Comparison of ENCODE assay signal across 22 mouse cellular contexts in genomic region chr9:50924454-50924853, GRCm38 (mm10).
A peak's percentile ranks its signal among the peaks of the same experiment; 100 is the strongest.
DNase-seq lines count a peak whose midpoint lies in the region; ATAC-seq and TF ChIP-seq lines count a peak whose summit lies in the region.
"Had no signal": no experiment of that assay in that cellular context is flagged by ENCODE, and none has a peak within 500 bp of the region (broad histone marks: within the 10 kb centered on the region; RNA-seq: fewer than 3 reads in every experiment).

No protein-coding gene starts in this region.

- H3K27ac ChIP-seq in liver, embryonic 11.5 days (ENCODE audit: low read depth, low read length), result peak overlapping the region; percentile 59
- H3K27ac ChIP-seq: embryonic facial prominence, embryonic 12.5 days; heart, embryonic 15.5 days; macrophage; midbrain, embryonic 12.5 days; neural tube, embryonic 12.5 days had no signal

- peak overlapping the region; percentile 22; the same call in 1 of the 2 replicates for H3K4me2 ChIP-seq in liver, embryonic 11.5 days
- H3K4me2 ChIP-seq: embryonic facial prominence, embryonic 12.5 days; heart, embryonic 15.5 days; midbrain, embryonic 12.5 days; neural tube, embryonic 12.5 days had no signal

- peaks cover 38% of the 10 kb centered on the region for H3K4me1 ChIP-seq in G1E (ENCODE audit: insufficient read depth, low read depth, low read length)
- peaks cover 19% of the 10 kb centered on the region for H3K4me1 ChIP-seq in liver, embryonic 11.5 days (replicated peaks; ENCODE audit: control insufficient read depth, insufficient read depth, low read length)
- H3K4me1 ChIP-seq: midbrain, embryonic 12.5 days; neural tube, embryonic 12.5 days had no signal

- no peaks in the 10 kb centered on the region for H3K27me3 ChIP-seq in G1E (ENCODE audit: insufficient read depth, low read length)
- H3K27me3 ChIP-seq in liver, embryonic 11.5 days (replicated peaks; ENCODE audit: control insufficient read depth, insufficient read depth, low read length), result no peaks in the 10 kb centered on the region
- H3K27me3 ChIP-seq: embryonic facial prominence, embryonic 12.5 days; heart, embryonic 15.5 days; midbrain, embryonic 12.5 days; neural tube, embryonic 12.5 days had no signal

- H3K4me3 ChIP-seq in G1E (ENCODE audit: low read depth, low read length), result peak overlapping the region; percentile 16; the same call in 1 of the 2 replicates
- H3K4me3 ChIP-seq in liver, embryonic 11.5 days (ENCODE audit: low read depth, low read length), result no peak overlapping the region
- H3K4me3 ChIP-seq: embryonic facial prominence, embryonic 12.5 days; heart, embryonic 15.5 days; midbrain, embryonic 12.5 days; neural tube, embryonic 12.5 days had no signal

- H3K36me3 ChIP-seq in G1E (replicated peaks), result peaks cover 34% of the 10 kb centered on the region
- H3K36me3 ChIP-seq in liver, embryonic 11.5 days (ENCODE audit: control insufficient read depth, insufficient read depth, low read length), result 0 out of 2 replicates have a peak, but pooled peaks cover 2% of the 10 kb centered on the region
- H3K36me3 ChIP-seq: embryonic facial prominence, embryonic 12.5 days; midbrain, embryonic 12.5 days; neural tube, embryonic 12.5 days had no signal

- no peak overlapping the region for H3K9ac ChIP-seq in liver, embryonic 11.5 days (ENCODE audit: low read depth, low read length)
- H3K9ac ChIP-seq: embryonic facial prominence, embryonic 12.5 days; heart, embryonic 15.5 days; midbrain, embryonic 12.5 days; neural tube, embryonic 12.5 days had no signal

- ATAC-seq in G1E (ENCODE audit: extremely low read depth, insufficient number of reproducible peaks, low FRiP score, poor library complexity, severe bottlenecking), result peak; percentile 64
- peak; percentile 65 for ATAC-seq in common myeloid progenitor, adult 5-6 weeks (replicated peaks; ENCODE audit: low read depth, poor library complexity, severe bottlenecking)
- ATAC-seq in liver, embryonic 11.5 days (replicated peaks; ENCODE audit: low FRiP score), result peak; percentile 89
- ATAC-seq in megakaryocyte progenitor cell, adult 5-6 weeks (replicated peaks; ENCODE audit: poor library complexity), result peak; percentile 91
- ATAC-seq: activated CD4-positive, CD25-positive, alpha-beta regulatory T cell, adult 4 months; forebrain, embryonic 16.5 days had no signal

- no peak for DNase-seq in G1E (ENCODE audit: low spot score)
- DNase-seq in liver, embryonic 11.5 days (ENCODE audit: low spot score), result no peak
- no peak for DNase-seq in right cerebral cortex, adult 2 months (ENCODE audit: low spot score in 2 of 2)
- no peak for DNase-seq in left cerebral cortex, adult 9 months (ENCODE audit: low spot score in 2 of 2)
- no peak for DNase-seq in thymus, postnatal 25 days
- no peak for DNase-seq in spleen, adult 18-20 months
- DNase-seq: adrenal gland, postnatal 10 days; B cell, adult 2 months; cerebellum, adult 8-10 months; gastrocnemius, postnatal 25 days; heart, postnatal 4 days; layer of hippocampus, postnatal 36 days; right cerebral cortex, adult 18-20 months had no signal

- no peaks in the 10 kb centered on the region for H3K9me3 ChIP-seq in G1E (replicated peaks)
- no peaks in the 10 kb centered on the region for H3K9me3 ChIP-seq in liver, embryonic 11.5 days (ENCODE audit: control insufficient read depth, low read length)
- H3K9me3 ChIP-seq: embryonic facial prominence, embryonic 12.5 days; heart, embryonic 15.5 days; midbrain, embryonic 12.5 days; neural tube, embryonic 12.5 days had no signal

- TF ChIP-seq CTCF in G1E (IDR thresholded peaks at IDR 0.05; ENCODE audit: low read depth, low read length), result no peak
